Mouse (Mus musculus) lung, postnatal 4 days (tissue): ENCODE results near the gene Vmn2r54.
"Not testable (repeated sequence)": the region's sequence is repeated elsewhere in the genome, so short reads cannot be mapped to it uniquely, and the experiment has no call there.

Source experiments
- DNase-seq, 2 experiments: peaks; one replicate each; pipeline ENCODE4 v3.0.0; 2021

Vmn2r54 gene

GRCm38 (mm10) chr7:12640219-12640618, at the start of gene Vmn2r54:
TSS of gene Vmn2r54 (minus strand) at chr7:12640319.
- not testable (repeated sequence) for DNase-seq

GRCm38 (mm10) chr7:12684903-12685302, 44.8 kb upstream of the Vmn2r54 start, which contains the start of gene Vmn2r55:
TSS of gene Vmn2r55 (minus strand) at chr7:12685003.
- not testable (repeated sequence) for DNase-seq

GRCm38 (mm10) chr7:12608688-12609087, 31.4 kb downstream of the Vmn2r54 start, which contains the start of gene Vmn2r53:
TSS of gene Vmn2r53 (minus strand) at chr7:12608788.
- no peak for DNase-seq
